Mouse (Mus musculus) heart, embryonic 10.5 days (tissue): Measurements from ENCODE around the gene Nav2. TPM values are rescaled to one million over a fixed set of nuclear protein-coding genes. Genes with fewer than 3 reads are reported as not detected.
A peak's percentile ranks its signal among the peaks of the same experiment; 100 is the strongest.

Source experiments
- DNase-seq: peaks from one replicate; pipeline ENCODE4 v3.0.0-alpha.2; 2017; ENCODE audit warnings: low spot score
- H3K27ac ChIP-seq: fragments of 300-500 bp; sonication (generic); 2 replicates; pipeline ENCODE4 v1.5.1; 2016; ENCODE audit warnings: mild to moderate bottlenecking
- H3K27me3 ChIP-seq: fragments of 300-500 bp; sonication (generic); 2 replicates; pipeline ENCODE4 v1.6.1; 2016; ENCODE audit warnings: mild to moderate bottlenecking; ENCODE audit not compliant: poor library complexity, insufficient read depth, severe bottlenecking
- H3K36me3 ChIP-seq: fragments of 300-500 bp; sonication (generic); 2 replicates; pipeline ENCODE4 v1.6.1; 2016; ENCODE audit warnings: mild to moderate bottlenecking, moderate library complexity
- H3K4me1 ChIP-seq: fragments of 300-500 bp; sonication (generic); 2 replicates; pipeline ENCODE4 v1.6.1; 2016; ENCODE audit warnings: mild to moderate bottlenecking
- H3K4me3 ChIP-seq: fragments of 300-500 bp; sonication (generic); 2 replicates; pipeline ENCODE4 v1.5.1; 2016; ENCODE audit warnings: mild to moderate bottlenecking, moderate library complexity
- H3K9me3 ChIP-seq: fragments of 300-500 bp; sonication (generic); 2 replicates; pipeline ENCODE4 v1.6.1; 2016; ENCODE audit warnings: mild to moderate bottlenecking, moderate library complexity
- WGBS: fragments of 180-500 bp; shearing (Covaris S2); methylation state at CpG from one replicate; pipeline ENCODE4 v1.1.7; 2016; 5-methylcytosine and 5-hydroxymethylcytosine counted together
- polyA plus RNA-seq: library from polyadenylated mRNA; unstranded; fragments of >200 nt; fragmentation: Nextera tagmentation; extraction: Ambion mirVana; gene quantifications from 2 replicates; pipeline ENCODE4 v1.2.1, GENCODE M21; 2016

Nav2 gene
- polyA plus RNA-seq, 1 experiment from 2014 or later, result 23.3 TPM

- Histone ChIP-seq H3K27ac (peak overlapping the region; percentile 52; the same call in 1 of the 2 replicates), H3K4me1 (peaks cover 45% of the 10 kb centered on the region), H3K4me3 (no peak overlapping the region), H3K36me3 (no peaks in the 10 kb centered on the region), H3K27me3 (no peaks in the 10 kb centered on the region), H3K9me3 (no peaks in the 10 kb centered on the region)
- no peak for DNase-seq
- WGBS, result 49% methylated on average over 4 of the region's 4 CpGs
Measured at GRCm38 (mm10) chr7:49178217-49178616, 269.7 kb downstream of the Nav2 start.

GRCm38 (mm10) chr7:49181010-49181409 is 272.5 kb downstream of the Nav2 start:
- no peak for DNase-seq
- Histone ChIP-seq H3K36me3 (no peaks in the 10 kb centered on the region), H3K4me1 (peaks cover 37% of the 10 kb centered on the region), H3K27me3 (no peaks in the 10 kb centered on the region), H3K9me3 (no peaks in the 10 kb centered on the region), H3K4me3 (no peak overlapping the region), H3K27ac (no peak overlapping the region)
- 55% methylated on average over 8 of the region's 8 CpGs for WGBS

GRCm38 (mm10) chr7:49182427-49182826 is 273.9 kb downstream of the Nav2 start:
- H3K36me3 ChIP-seq, result no peaks in the 10 kb centered on the region
- no peak overlapping the region for H3K4me3 ChIP-seq
- no peaks in the 10 kb centered on the region for H3K27me3 ChIP-seq
- H3K4me1 ChIP-seq, result peaks cover 31% of the 10 kb centered on the region
- no peak for DNase-seq
- H3K27ac ChIP-seq, result peak overlapping the region; percentile 11; the same call in 1 of the 2 replicates
- no peaks in the 10 kb centered on the region for H3K9me3 ChIP-seq
- WGBS, result 77% methylated on average over 5 of the region's 5 CpGs

- Histone ChIP-seq H3K4me1 (peaks cover 30% of the 10 kb centered on the region), H3K9me3 (no peaks in the 10 kb centered on the region), H3K27me3 (0 out of 2 replicates have a peak, but pooled peaks cover 1% of the 10 kb centered on the region), H3K36me3 (no peaks in the 10 kb centered on the region), H3K4me3 (no peak overlapping the region), H3K27ac (peak overlapping the region; percentile 44; the same call in 1 of the 2 replicates)
- 63% methylated on average over 5 of the region's 5 CpGs for WGBS
- DNase-seq, result no peak
Measured at GRCm38 (mm10) chr7:49183696-49184095, 275.2 kb downstream of the Nav2 start.

GRCm38 (mm10) chr7:49185991-49186390 is 277.5 kb downstream of the Nav2 start:
- Histone ChIP-seq H3K27me3 (0 out of 2 replicates have a peak, but pooled peaks cover 7% of the 10 kb centered on the region), H3K4me3 (no peak overlapping the region), H3K27ac (no peak overlapping the region), H3K36me3 (no peaks in the 10 kb centered on the region), H3K9me3 (no peaks in the 10 kb centered on the region), H3K4me1 (peaks cover 28% of the 10 kb centered on the region)
- no peak for DNase-seq
- WGBS, result 69% methylated on average over 5 of the region's 5 CpGs

GRCm38 (mm10) chr7:49189364-49189763 is 280.8 kb downstream of the Nav2 start:
- DNase-seq, result no peak
- Histone ChIP-seq H3K4me3 (no peak overlapping the region), H3K4me1 (peaks cover 29% of the 10 kb centered on the region), H3K36me3 (no peaks in the 10 kb centered on the region), H3K27ac (no peak overlapping the region), H3K27me3 (0 out of 2 replicates have a peak, but pooled peaks cover 18% of the 10 kb centered on the region), H3K9me3 (no peaks in the 10 kb centered on the region)
- 83% methylated on average over 5 of the region's 5 CpGs for WGBS

- Histone ChIP-seq H3K4me1 (peaks cover 29% of the 10 kb centered on the region), H3K36me3 (no peaks in the 10 kb centered on the region), H3K9me3 (no peaks in the 10 kb centered on the region), H3K27me3 (0 out of 2 replicates have a peak, but pooled peaks cover 18% of the 10 kb centered on the region), H3K27ac (no peak overlapping the region), H3K4me3 (no peak overlapping the region)
- no peak for DNase-seq
- 80% methylated on average over 4 of the region's 4 CpGs for WGBS
Measured at GRCm38 (mm10) chr7:49190231-49190985, 281.9 kb downstream of the Nav2 start.

- 52% methylated on average over 7 of the region's 7 CpGs for WGBS
- H3K27me3 ChIP-seq, result 0 out of 2 replicates have a peak, but pooled peaks cover 18% of the 10 kb centered on the region
- H3K9me3 ChIP-seq, result no peaks in the 10 kb centered on the region
- no peak overlapping the region for H3K27ac ChIP-seq
- no peak for DNase-seq
- peaks cover 34% of the 10 kb centered on the region for H3K4me1 ChIP-seq
- no peaks in the 10 kb centered on the region for H3K36me3 ChIP-seq
- no peak overlapping the region for H3K4me3 ChIP-seq
Measured at GRCm38 (mm10) chr7:49191081-49191678, 282.7 kb downstream of the Nav2 start.

GRCm38 (mm10) chr7:49192061-49192695 is 283.7 kb downstream of the Nav2 start:
- no peak for DNase-seq
- Histone ChIP-seq H3K27me3 (0 out of 2 replicates have a peak, but pooled peaks cover 18% of the 10 kb centered on the region), H3K9me3 (no peaks in the 10 kb centered on the region), H3K4me3 (no peak overlapping the region), H3K36me3 (no peaks in the 10 kb centered on the region), H3K4me1 (peaks cover 34% of the 10 kb centered on the region), H3K27ac (no peak overlapping the region; the same call in 1 of the 2 replicates)
- WGBS, result 50% methylated on average over 2 of the region's 2 CpGs

- Histone ChIP-seq H3K27ac (0 out of 2 replicates have a peak overlapping the region, but pooled peaks have one; percentile 16), H3K27me3 (0 out of 2 replicates have a peak, but pooled peaks cover 16% of the 10 kb centered on the region), H3K9me3 (no peaks in the 10 kb centered on the region), H3K4me1 (peaks cover 25% of the 10 kb centered on the region), H3K4me3 (no peak overlapping the region), H3K36me3 (no peaks in the 10 kb centered on the region)
- no peak for DNase-seq
- WGBS, result 43% methylated on average over 5 of the region's 5 CpGs
Measured at GRCm38 (mm10) chr7:49195711-49196147, 287.2 kb downstream of the Nav2 start.

- Histone ChIP-seq H3K36me3 (no peaks in the 10 kb centered on the region), H3K27ac (no peak overlapping the region), H3K9me3 (no peaks in the 10 kb centered on the region), H3K27me3 (0 out of 2 replicates have a peak, but pooled peaks cover 3% of the 10 kb centered on the region), H3K4me3 (no peak overlapping the region), H3K4me1 (peaks cover 14% of the 10 kb centered on the region)
- DNase-seq, result no peak
- 29% methylated on average over 6 of the region's 6 CpGs for WGBS
Measured at GRCm38 (mm10) chr7:49199366-49199765, 290.9 kb downstream of the Nav2 start.

- Histone ChIP-seq H3K36me3 (no peaks in the 10 kb centered on the region), H3K27ac (no peak overlapping the region), H3K4me1 (peaks cover 16% of the 10 kb centered on the region), H3K27me3 (0 out of 2 replicates have a peak, but pooled peaks cover 3% of the 10 kb centered on the region), H3K4me3 (no peak overlapping the region), H3K9me3 (no peaks in the 10 kb centered on the region)
- WGBS, result 83% methylated on average over 6 of the region's 6 CpGs
- no peak for DNase-seq
Measured at GRCm38 (mm10) chr7:49200270-49200669, 291.8 kb downstream of the Nav2 start.

- Histone ChIP-seq H3K9me3 (no peaks in the 10 kb centered on the region), H3K4me3 (no peak overlapping the region), H3K36me3 (no peaks in the 10 kb centered on the region), H3K27ac (no peak overlapping the region), H3K27me3 (0 out of 2 replicates have a peak, but pooled peaks cover 3% of the 10 kb centered on the region), H3K4me1 (peaks cover 19% of the 10 kb centered on the region)
- 61% methylated on average over 4 of the region's 4 CpGs for WGBS
- DNase-seq, result no peak
Measured at GRCm38 (mm10) chr7:49202971-49203370, 294.5 kb downstream of the Nav2 start.
